Mouse (Mus musculus) heart, embryonic 11.5 days (tissue): ENCODE results near the gene Zbtb22. TPM values are rescaled to one million over a fixed set of nuclear protein-coding genes. Genes with fewer than 3 reads are reported as not detected.

Experiments
- ATAC-seq: fragments of 200-750 bp; cut with Nextera tagmentation; replicated peaks from 2 replicates; pipeline ENCODE4 v1.8.0; 2017; ENCODE audit warnings: moderate library complexity; ENCODE audit not compliant: insufficient number of reproducible peaks, low FRiP score, low TSS enrichment
- H3K27ac ChIP-seq: fragments of 300-500 bp; sonication (generic); 2 replicates; pipeline ENCODE4 v1.5.1; 2014; ENCODE audit warnings: mild to moderate bottlenecking, low read depth, low read length
- H3K27me3 ChIP-seq: fragments of 300-500 bp; sonication (generic); 2 replicates; pipeline ENCODE4 v1.6.1; 2014; ENCODE audit warnings: mild to moderate bottlenecking, low read length, mixed read lengths; ENCODE audit not compliant: control insufficient read depth, insufficient read depth
- H3K36me3 ChIP-seq: fragments of 300-500 bp; sonication (generic); 2 replicates; pipeline ENCODE4 v1.6.1; 2014; ENCODE audit warnings: mild to moderate bottlenecking, low read length, moderate library complexity, mixed read lengths; ENCODE audit not compliant: control insufficient read depth, insufficient read depth
- H3K4me1 ChIP-seq: fragments of 300-500 bp; sonication (generic); 2 replicates; pipeline ENCODE4 v1.6.1; 2014; ENCODE audit warnings: low read length; ENCODE audit not compliant: control insufficient read depth, insufficient read depth
- H3K4me2 ChIP-seq: fragments of 300-500 bp; sonication (generic); 2 replicates; pipeline ENCODE4 v1.6.1; 2014; ENCODE audit warnings: mild to moderate bottlenecking, moderate library complexity
- H3K4me3 ChIP-seq: fragments of 300-500 bp; sonication (generic); 2 replicates; pipeline ENCODE4 v1.5.1; 2014; ENCODE audit warnings: low read depth, low read length
- H3K9ac ChIP-seq: fragments of 300-500 bp; sonication (generic); 2 replicates; pipeline ENCODE4 v1.6.1; 2014; ENCODE audit warnings: mild to moderate bottlenecking, low read depth, low read length, moderate library complexity
- H3K9me3 ChIP-seq: fragments of 300-500 bp; sonication (generic); replicated peaks from 2 replicates; pipeline ENCODE4 v1.6.1; 2016; ENCODE audit warnings: low read length; ENCODE audit not compliant: control insufficient read depth
- WGBS: fragments of 180-500 bp; shearing (Covaris S2); extraction: QIAGEN DNeasy Blood & Tissue Kit; methylation state at CpG from one replicate; pipeline ENCODE4 v1.1.7; 2014; ENCODE audit not compliant: insufficient replicate concordance; 5-methylcytosine and 5-hydroxymethylcytosine counted together
- polyA plus RNA-seq: library from polyadenylated mRNA; unstranded; fragments of >200 nt; fragmentation: Nextera tagmentation; extraction: Ambion mirVana; gene quantifications from 2 replicates; pipeline ENCODE4 v1.2.1, GENCODE M21; 2014

The Zbtb22 gene
- polyA plus RNA-seq, 1 experiment from 2014 or later, result 7.8 TPM

GRCm38 (mm10) chr17:33916294-33916693 is 590 bp downstream of the Zbtb22 start:
- Histone ChIP-seq H3K9ac (peak overlapping the region; percentile 76), H3K27me3 (peaks cover 3% of the 10 kb centered on the region; the same call in 1 of the 2 replicates), H3K4me1 (peaks cover 23% of the 10 kb centered on the region), H3K4me2 (peak overlapping the region; percentile 70), H3K4me3 (peak overlapping the region; percentile 66), H3K9me3 (no peaks in the 10 kb centered on the region), H3K36me3 (peaks cover 27% of the 10 kb centered on the region), H3K27ac (peak overlapping the region; percentile 86)
- ATAC-seq, result peak; percentile 29
- 1% methylated on average over 17 of the region's 20 CpGs for WGBS

DNA sequence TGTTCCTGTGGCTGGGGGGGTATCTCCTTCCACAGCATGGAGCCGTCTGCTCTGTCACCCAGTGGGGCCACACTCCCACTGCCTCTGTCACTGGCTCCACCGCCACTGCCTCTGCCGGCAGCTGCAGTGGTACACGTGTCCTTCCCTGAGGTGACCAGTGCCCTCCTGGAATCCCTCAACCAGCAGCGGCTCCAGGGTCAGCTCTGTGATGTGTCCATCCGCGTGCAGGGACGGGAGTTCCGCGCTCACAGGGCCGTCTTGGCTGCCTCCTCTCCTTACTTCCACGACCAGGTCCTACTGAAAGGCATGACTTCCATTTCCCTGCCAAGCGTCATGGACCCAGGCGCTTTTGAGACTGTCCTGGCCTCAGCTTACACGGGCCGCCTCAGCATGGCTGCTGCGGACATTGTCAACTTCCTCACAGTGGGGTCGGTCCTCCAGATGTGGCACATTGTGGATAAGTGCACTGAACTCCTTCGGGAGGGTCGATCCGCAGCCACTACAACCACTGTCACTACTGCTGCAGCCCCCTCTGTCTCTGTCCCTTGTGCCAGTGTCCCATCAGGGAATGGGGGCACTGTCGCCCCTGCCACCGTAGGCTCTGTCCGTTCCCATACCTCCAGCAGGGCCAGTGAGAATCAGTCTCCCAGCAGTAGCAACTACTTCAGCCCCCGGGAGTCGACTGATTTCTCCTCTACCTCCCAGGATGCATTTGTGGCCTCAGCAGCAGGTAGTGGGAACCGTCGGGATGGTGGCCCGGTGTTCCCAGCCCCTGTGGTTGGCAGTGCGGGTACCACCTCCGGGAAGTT is 1.3 kb downstream of the Zbtb22 start:
- 70% methylated on average over 31 of the region's 31 CpGs for WGBS

GRCm38 (mm10) chr17:33917656-33918292 is 2.1 kb downstream of the Zbtb22 start:
- Histone ChIP-seq H3K27ac (no peak overlapping the region), H3K9ac (no peak overlapping the region), H3K9me3 (no peaks in the 10 kb centered on the region), H3K36me3 (peaks cover 14% of the 10 kb centered on the region), H3K4me2 (peak overlapping the region; percentile 99), H3K27me3 (peaks cover 3% of the 10 kb centered on the region; the same call in 1 of the 2 replicates), H3K4me3 (peak overlapping the region; percentile 66; the same call in 1 of the 2 replicates), H3K4me1 (peaks cover 23% of the 10 kb centered on the region)
- no peak for ATAC-seq
- 79% methylated on average over 18 of the region's 18 CpGs for WGBS

More for the DNA sequence above, 1.3 kb downstream of the Zbtb22 start:
- Histone ChIP-seq H3K9ac (peak overlapping the region; percentile 76; the same call in 1 of the 2 replicates), H3K9me3 (no peaks in the 10 kb centered on the region), H3K4me2 (peak overlapping the region; percentile 70), H3K36me3 (peaks cover 19% of the 10 kb centered on the region), H3K4me1 (peaks cover 23% of the 10 kb centered on the region), H3K27me3 (peaks cover 3% of the 10 kb centered on the region; the same call in 1 of the 2 replicates), H3K27ac (no peak overlapping the region), H3K4me3 (peak overlapping the region; percentile 66)
- ATAC-seq, result no peak

- Histone ChIP-seq H3K4me2 (peak overlapping the region; percentile 99), H3K4me1 (peaks cover 23% of the 10 kb centered on the region), H3K4me3 (peak overlapping the region; percentile 76), H3K9me3 (no peaks in the 10 kb centered on the region), H3K27me3 (peaks cover 3% of the 10 kb centered on the region; the same call in 1 of the 2 replicates), H3K9ac (peak overlapping the region; percentile 77), H3K36me3 (peaks cover 10% of the 10 kb centered on the region), H3K27ac (peak overlapping the region; percentile 71)
- 56% methylated on average over 37 of the region's 37 CpGs for WGBS
- ATAC-seq, result peak; percentile 16; the same call in 1 of the 2 replicates
These were observed 2.8 kb downstream of the Zbtb22 start for GRCm38 (mm10) chr17:33918293-33919203.

GRCm38 (mm10) chr17:33919351-33920281 is 3.9 kb downstream of the Zbtb22 start:
- peak overlapping the region; percentile 99 for H3K4me2 ChIP-seq
- H3K36me3 ChIP-seq, result no peaks in the 10 kb centered on the region
- peak overlapping the region; percentile 76 for H3K4me3 ChIP-seq
- WGBS, result under 1% methylated on average over 52 of the region's 52 CpGs
- no peaks in the 10 kb centered on the region for H3K9me3 ChIP-seq
- H3K4me1 ChIP-seq, result peaks cover 23% of the 10 kb centered on the region
- peak overlapping the region; percentile 71 for H3K27ac ChIP-seq
- peak; percentile 58; the same call in 1 of the 2 replicates for ATAC-seq
- H3K9ac ChIP-seq, result peak overlapping the region; percentile 77
- H3K27me3 ChIP-seq, result peaks cover 3% of the 10 kb centered on the region; the same call in 1 of the 2 replicates

GRCm38 (mm10) chr17:33920282-33921097 is 4.8 kb downstream of the Zbtb22 start:
- no peak for ATAC-seq
- peaks cover 18% of the 10 kb centered on the region for H3K4me1 ChIP-seq
- WGBS, result under 1% methylated on average over 36 of the region's 36 CpGs

GRCm38 (mm10) chr17:33921361-33921760 is 5.7 kb downstream of the Zbtb22 start:
- peaks cover 18% of the 10 kb centered on the region for H3K4me1 ChIP-seq
- no peaks in the 10 kb centered on the region for H3K9me3 ChIP-seq
- no peak overlapping the region for H3K4me3 ChIP-seq
- 79% methylated on average over 7 of the region's 7 CpGs for WGBS
- no peak overlapping the region for H3K27ac ChIP-seq
- H3K9ac ChIP-seq, result no peak overlapping the region
- ATAC-seq, result no peak
- no peaks in the 10 kb centered on the region; the same call in 1 of the 2 replicates for H3K36me3 ChIP-seq
- H3K4me2 ChIP-seq, result no peak overlapping the region
- H3K27me3 ChIP-seq, result peaks cover 3% of the 10 kb centered on the region; the same call in 1 of the 2 replicates

More at GRCm38 (mm10) chr17:33920282-33921097, 4.8 kb downstream of the Zbtb22 start:
- no peaks in the 10 kb centered on the region for H3K36me3 ChIP-seq
- peaks cover 3% of the 10 kb centered on the region; the same call in 1 of the 2 replicates for H3K27me3 ChIP-seq
- peak overlapping the region; percentile 99 for H3K4me2 ChIP-seq
- H3K9me3 ChIP-seq, result no peaks in the 10 kb centered on the region
- peak overlapping the region; percentile 76 for H3K4me3 ChIP-seq
- peak overlapping the region; percentile 77 for H3K9ac ChIP-seq
- peak overlapping the region; percentile 60 for H3K27ac ChIP-seq
